Mouse (Mus musculus) liver, embryonic 12.5 days (tissue): ENCODE measurements around the gene Tgfb3. TPM values are rescaled to one million over a fixed set of nuclear protein-coding genes. Genes with fewer than 3 reads are reported as not detected.
A peak's percentile ranks its signal among the peaks of the same experiment; 100 is the strongest.

Source experiments
- ATAC-seq: fragments of 200-750 bp; cut with Nextera tagmentation; 2 replicates; pipeline ENCODE4 v1.8.0; 2017; ENCODE audit warnings: moderate number of reproducible peaks, mild to moderate bottlenecking, moderate library complexity
- H3K27ac ChIP-seq: fragments of 300-500 bp; sonication (generic); 2 replicates; pipeline ENCODE4 v1.5.1; 2016; ENCODE audit warnings: mild to moderate bottlenecking
- H3K27me3 ChIP-seq: fragments of 300-500 bp; sonication (generic); replicated peaks from 2 replicates; pipeline ENCODE4 v1.6.1; 2016; ENCODE audit warnings: mild to moderate bottlenecking, moderate library complexity
- H3K36me3 ChIP-seq: fragments of 300-500 bp; sonication (generic); 2 replicates; pipeline ENCODE4 v1.6.1; 2016; ENCODE audit warnings: mild to moderate bottlenecking, moderate library complexity
- H3K4me1 ChIP-seq: fragments of 300-500 bp; sonication (generic); 2 replicates; pipeline ENCODE4 v1.6.1; 2016
- H3K4me2 ChIP-seq: fragments of 300-500 bp; sonication (generic); 2 replicates; pipeline ENCODE4 v1.6.1; 2016; ENCODE audit warnings: mild to moderate bottlenecking, moderate library complexity
- H3K4me3 ChIP-seq: fragments of 300-500 bp; sonication (generic); 2 replicates; pipeline ENCODE4 v1.5.1; 2016; ENCODE audit warnings: mild to moderate bottlenecking, moderate library complexity
- H3K9ac ChIP-seq: fragments of 300-500 bp; sonication (generic); 2 replicates; pipeline ENCODE4 v1.6.1; 2016; ENCODE audit warnings: mild to moderate bottlenecking, moderate library complexity
- H3K9me3 ChIP-seq: fragments of 300-500 bp; sonication (generic); replicated peaks from 2 replicates; pipeline ENCODE4 v1.6.1; 2016; ENCODE audit warnings: mild to moderate bottlenecking, moderate library complexity
- WGBS: fragments of 180-500 bp; shearing (Covaris S2); methylation state at CpG from one replicate; pipeline ENCODE4 v1.1.7; 2016; ENCODE audit not compliant: insufficient replicate concordance; 5-methylcytosine and 5-hydroxymethylcytosine counted together
- polyA plus RNA-seq: library from polyadenylated mRNA; unstranded; fragments of >200 nt; fragmentation: Nextera tagmentation; extraction: Ambion mirVana; gene quantifications from 2 replicates; pipeline ENCODE4 v1.2.1, GENCODE M21; 2016

The Tgfb3 gene
- polyA plus RNA-seq, 1 experiment from 2014 or later = 6.1 TPM

DNA sequence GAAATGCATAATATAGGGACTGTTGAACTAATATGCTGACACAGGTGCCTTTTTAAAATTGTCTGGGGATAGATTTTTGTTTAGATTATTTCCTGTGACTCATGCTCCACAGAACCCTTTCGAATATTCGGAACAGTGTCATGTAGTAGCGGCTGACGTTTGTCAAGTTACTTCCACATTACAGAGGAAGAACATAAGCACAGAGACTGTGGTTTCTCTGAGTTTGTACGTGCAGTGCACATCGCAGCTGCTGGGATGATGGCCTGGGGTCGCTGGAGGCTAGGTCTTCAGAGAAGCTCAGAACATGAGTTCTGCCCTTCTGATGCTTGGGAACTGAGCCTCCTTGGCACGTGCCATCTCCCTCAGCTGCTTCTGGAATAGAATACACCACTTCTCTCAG lies 31.5 kb downstream of the Tgfb3 start:
- Histone ChIP-seq H3K9ac (no peak overlapping the region), H3K36me3 (peaks cover 11% of the 10 kb centered on the region; the same call in 1 of the 2 replicates), H3K4me3 (no peak overlapping the region), H3K9me3 (0 out of 2 replicates have a peak, but pooled peaks cover 6% of the 10 kb centered on the region), H3K27me3 (no peaks in the 10 kb centered on the region), H3K4me1 (peaks cover 12% of the 10 kb centered on the region; the same call in 1 of the 2 replicates), H3K4me2 (no peak overlapping the region), H3K27ac (no peak overlapping the region)
- no peak for ATAC-seq
- WGBS = 42% methylated on average over 8 of the region's 8 CpGs

GRCm38 (mm10) chr12:86046776-86047175 lies 32.1 kb downstream of the Tgfb3 start:
- Histone ChIP-seq H3K27ac (no peak overlapping the region), H3K9me3 (0 out of 2 replicates have a peak, but pooled peaks cover 6% of the 10 kb centered on the region), H3K36me3 (peaks cover 12% of the 10 kb centered on the region; the same call in 1 of the 2 replicates), H3K27me3 (no peaks in the 10 kb centered on the region), H3K4me3 (no peak overlapping the region), H3K9ac (no peak overlapping the region), H3K4me2 (no peak overlapping the region), H3K4me1 (peaks cover 12% of the 10 kb centered on the region; the same call in 1 of the 2 replicates)
- ATAC-seq = no peak
- 75% methylated on average over 2 of the region's 2 CpGs for WGBS

DNA sequence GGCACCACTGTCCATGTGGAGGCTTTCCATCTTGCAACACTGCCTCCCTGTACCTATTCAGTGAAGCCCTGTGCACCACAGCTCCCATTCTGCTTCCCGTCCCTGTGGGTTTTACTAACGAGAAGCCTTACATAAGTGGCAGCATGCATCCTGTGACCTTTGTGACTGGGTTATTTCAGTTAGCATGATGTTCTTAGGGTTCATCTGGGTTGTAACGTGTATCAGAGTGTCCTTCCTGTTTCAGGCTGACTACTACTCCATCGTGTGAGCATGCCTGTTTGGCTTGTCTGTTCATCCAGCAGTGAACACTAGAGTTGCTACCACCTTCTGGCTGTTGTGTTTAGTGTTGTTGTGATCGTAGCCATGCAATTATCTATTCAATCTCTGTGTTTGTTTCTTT lies 32.7 kb downstream of the Tgfb3 start:
- no peak overlapping the region for H3K9ac ChIP-seq
- 67% methylated on average over 5 of the region's 5 CpGs for WGBS
- ATAC-seq = no peak
- no peaks in the 10 kb centered on the region for H3K27me3 ChIP-seq
- H3K4me2 ChIP-seq = no peak overlapping the region
- H3K4me1 ChIP-seq = peaks cover 6% of the 10 kb centered on the region; the same call in 1 of the 2 replicates
- no peak overlapping the region for H3K4me3 ChIP-seq
- H3K27ac ChIP-seq = no peak overlapping the region
- H3K36me3 ChIP-seq = peaks cover 14% of the 10 kb centered on the region
- 0 out of 2 replicates have a peak, but pooled peaks cover 6% of the 10 kb centered on the region for H3K9me3 ChIP-seq

- 79% methylated on average over 6 of the region's 6 CpGs for WGBS
- no peak overlapping the region for H3K4me3 ChIP-seq
- no peak for ATAC-seq
- H3K4me1 ChIP-seq = no peaks in the 10 kb centered on the region
- no peak overlapping the region for H3K27ac ChIP-seq
- no peaks in the 10 kb centered on the region for H3K27me3 ChIP-seq
- peaks cover 16% of the 10 kb centered on the region for H3K36me3 ChIP-seq
- 0 out of 2 replicates have a peak, but pooled peaks cover 6% of the 10 kb centered on the region for H3K9me3 ChIP-seq
- H3K9ac ChIP-seq = no peak overlapping the region
- H3K4me2 ChIP-seq = no peak overlapping the region
Measured at GRCm38 (mm10) chr12:86039751-86040150, 39.1 kb downstream of the Tgfb3 start.

GRCm38 (mm10) chr12:86039078-86039477 lies 39.8 kb downstream of the Tgfb3 start:
- H3K27ac ChIP-seq = no peak overlapping the region
- WGBS = 81% methylated on average over 5 of the region's 5 CpGs
- no peak overlapping the region for H3K4me2 ChIP-seq
- 0 out of 2 replicates have a peak, but pooled peaks cover 6% of the 10 kb centered on the region for H3K9me3 ChIP-seq
- H3K9ac ChIP-seq = no peak overlapping the region
- no peak overlapping the region for H3K4me3 ChIP-seq
- peaks cover 16% of the 10 kb centered on the region for H3K36me3 ChIP-seq
- no peaks in the 10 kb centered on the region for H3K4me1 ChIP-seq
- ATAC-seq = no peak
- H3K27me3 ChIP-seq = no peaks in the 10 kb centered on the region

DNA sequence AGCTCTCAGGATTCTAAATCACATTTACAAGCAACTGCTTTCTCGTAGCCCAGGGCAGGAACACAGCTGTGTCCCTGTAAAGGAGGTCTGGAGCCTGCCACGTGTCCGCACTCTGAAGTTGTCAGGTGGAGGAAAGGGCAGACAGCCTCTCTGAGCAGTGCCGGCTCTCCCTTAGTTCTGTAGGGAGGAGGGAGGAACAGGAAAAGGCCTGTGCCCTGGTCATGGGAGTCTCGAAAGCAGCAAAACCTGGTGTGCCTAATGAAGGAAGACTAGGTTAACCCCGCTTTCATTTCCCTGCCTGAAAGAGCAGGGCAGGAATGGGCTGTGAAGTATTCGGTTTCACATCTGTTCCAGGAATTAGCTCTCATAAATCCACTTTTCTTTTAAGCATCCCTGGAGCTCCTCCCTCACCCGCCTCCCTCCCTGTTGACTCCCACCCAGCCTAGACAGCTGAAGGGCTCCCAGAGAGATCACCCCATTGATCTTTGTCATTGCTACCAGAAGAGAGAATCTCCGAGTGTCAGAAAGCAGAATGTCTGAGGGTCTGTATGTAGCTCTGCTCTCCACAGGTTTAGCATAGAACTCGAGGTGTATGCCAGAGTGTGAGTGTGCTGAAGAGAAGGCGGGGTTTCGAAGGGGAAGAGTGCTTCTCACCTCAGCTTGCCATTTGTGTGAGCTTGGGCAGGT lies 41.5 kb downstream of the Tgfb3 start:
- H3K27ac ChIP-seq = no peak overlapping the region
- no peak for ATAC-seq
- H3K9me3 ChIP-seq = no peaks in the 10 kb centered on the region
- peaks cover 10% of the 10 kb centered on the region for H3K4me1 ChIP-seq
- H3K9ac ChIP-seq = no peak overlapping the region
- 64% methylated on average over 12 of the region's 12 CpGs for WGBS
- no peak overlapping the region for H3K4me2 ChIP-seq
- no peak overlapping the region for H3K4me3 ChIP-seq
- H3K27me3 ChIP-seq = no peaks in the 10 kb centered on the region
- H3K36me3 ChIP-seq = peaks cover 5% of the 10 kb centered on the region; the same call in 1 of the 2 replicates

DNA sequence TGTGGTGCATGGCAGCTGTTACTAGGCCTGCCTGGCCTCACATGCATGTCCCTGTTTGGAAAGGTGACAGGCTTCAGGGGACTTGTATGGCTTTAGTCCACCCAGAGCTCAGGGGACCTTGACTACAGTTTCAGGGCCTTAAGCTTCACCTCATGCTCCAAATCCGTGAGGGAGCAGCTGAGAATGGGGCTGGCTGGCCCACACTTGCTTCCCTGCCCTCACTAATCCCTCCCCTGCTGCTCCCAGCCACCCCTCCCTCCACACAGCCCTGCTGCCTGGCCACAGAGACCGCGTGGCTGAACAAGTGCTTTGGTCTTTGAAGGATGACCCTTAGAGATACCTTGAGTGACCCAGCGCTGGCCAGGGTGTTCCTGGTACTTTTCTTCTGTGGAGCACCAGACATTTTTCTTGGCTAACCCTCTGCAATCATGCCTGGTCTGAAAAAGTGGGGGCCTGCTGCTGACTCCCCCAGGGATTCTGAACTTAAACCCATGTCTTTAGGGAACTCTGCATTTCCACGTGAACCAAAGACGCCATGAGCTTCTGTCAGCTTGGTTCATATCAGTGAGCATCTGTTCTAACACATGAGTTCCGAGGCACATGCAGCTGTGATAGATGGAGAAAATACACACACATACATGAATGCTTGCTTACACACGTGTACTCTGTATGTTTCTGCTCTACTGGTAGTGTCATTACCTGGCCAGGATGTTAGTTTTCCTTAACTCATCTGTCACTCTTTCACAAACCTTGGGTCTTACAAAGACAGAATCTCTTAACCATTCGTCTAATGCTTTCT lies 42.3 kb downstream of the Tgfb3 start:
- Histone ChIP-seq H3K36me3 (peaks cover 4% of the 10 kb centered on the region; the same call in 1 of the 2 replicates), H3K4me3 (no peak overlapping the region), H3K9ac (no peak overlapping the region), H3K4me1 (peaks cover 13% of the 10 kb centered on the region), H3K27ac (no peak overlapping the region), H3K9me3 (no peaks in the 10 kb centered on the region), H3K4me2 (no peak overlapping the region), H3K27me3 (no peaks in the 10 kb centered on the region)
- ATAC-seq = no peak
- 61% methylated on average over 9 of the region's 9 CpGs for WGBS

DNA sequence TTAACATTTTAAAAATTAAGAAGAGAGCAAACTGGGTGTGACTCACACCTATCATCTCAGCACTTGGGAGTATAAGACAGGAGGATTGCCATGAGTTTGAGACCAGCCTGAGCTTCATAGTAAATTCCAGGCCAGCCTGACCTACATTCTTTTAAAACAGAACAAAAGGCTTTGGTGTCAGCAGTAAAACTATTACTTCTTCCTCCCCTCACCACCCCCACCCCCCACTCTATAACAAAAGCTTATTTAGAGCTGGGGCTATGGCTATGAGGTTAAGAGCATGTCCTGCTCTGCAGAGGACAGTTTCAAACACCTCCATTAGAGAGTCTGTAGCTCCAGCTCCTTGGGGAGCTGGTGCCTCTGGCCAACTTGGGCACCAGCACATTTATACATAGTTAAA lies 43.3 kb downstream of the Tgfb3 start:
- Histone ChIP-seq H3K4me2 (no peak overlapping the region), H3K36me3 (no peaks in the 10 kb centered on the region), H3K9ac (no peak overlapping the region), H3K27me3 (no peaks in the 10 kb centered on the region), H3K4me1 (peaks cover 21% of the 10 kb centered on the region), H3K27ac (no peak overlapping the region), H3K9me3 (no peaks in the 10 kb centered on the region), H3K4me3 (no peak overlapping the region)
- ATAC-seq = no peak

GRCm38 (mm10) chr12:86030932-86031331 lies 47.9 kb downstream of the Tgfb3 start:
- no peaks in the 10 kb centered on the region for H3K9me3 ChIP-seq
- H3K4me1 ChIP-seq = peaks cover 26% of the 10 kb centered on the region
- peak overlapping the region; percentile 40 for H3K27ac ChIP-seq
- no peak overlapping the region for H3K9ac ChIP-seq
- no peaks in the 10 kb centered on the region for H3K27me3 ChIP-seq
- no peak overlapping the region for H3K4me3 ChIP-seq
- H3K4me2 ChIP-seq = 0 out of 2 replicates have a peak overlapping the region, but pooled peaks have one; percentile 8
- 53% methylated on average over 5 of the region's 5 CpGs for WGBS
- ATAC-seq = peak; percentile 59
- H3K36me3 ChIP-seq = no peaks in the 10 kb centered on the region

GRCm38 (mm10) chr12:86027747-86028146 lies 51.1 kb downstream of the Tgfb3 start:
- ATAC-seq = no peak
- 0 out of 2 replicates have a peak, but pooled peaks cover 4% of the 10 kb centered on the region for H3K36me3 ChIP-seq
- H3K4me3 ChIP-seq = no peak overlapping the region
- peaks cover 20% of the 10 kb centered on the region for H3K4me1 ChIP-seq
- no peaks in the 10 kb centered on the region for H3K9me3 ChIP-seq
- no peaks in the 10 kb centered on the region for H3K27me3 ChIP-seq
- no peak overlapping the region for H3K4me2 ChIP-seq
- H3K27ac ChIP-seq = no peak overlapping the region
- H3K9ac ChIP-seq = no peak overlapping the region
- 82% methylated on average over 1 of the region's 1 CpGs for WGBS

DNA sequence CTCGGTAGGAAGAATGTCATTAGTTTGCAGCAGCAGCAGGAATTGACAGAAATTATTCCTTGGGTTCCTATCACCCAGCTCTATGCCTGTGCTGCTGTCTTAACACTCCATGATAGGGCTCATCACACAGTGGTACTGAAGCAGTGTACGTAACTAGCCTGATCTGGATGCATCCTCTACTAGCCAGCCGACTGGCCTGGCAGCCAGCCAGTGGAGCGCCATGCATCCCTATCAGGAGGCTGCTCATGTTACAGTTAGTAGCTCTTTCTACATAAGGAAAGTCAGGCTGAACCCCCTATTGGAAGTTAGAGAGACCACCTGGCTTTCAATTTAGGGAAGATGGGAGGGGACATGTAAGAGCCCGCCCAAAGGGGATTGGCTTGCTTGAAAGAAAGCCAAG lies 51.8 kb downstream of the Tgfb3 start:
- peaks cover 13% of the 10 kb centered on the region for H3K4me1 ChIP-seq
- WGBS = 75% methylated on average over 5 of the region's 5 CpGs
- no peak overlapping the region for H3K4me2 ChIP-seq
- no peaks in the 10 kb centered on the region for H3K27me3 ChIP-seq
- H3K9ac ChIP-seq = no peak overlapping the region
- no peak overlapping the region for H3K4me3 ChIP-seq
- H3K27ac ChIP-seq = no peak overlapping the region
- no peaks in the 10 kb centered on the region for H3K9me3 ChIP-seq
- ATAC-seq = no peak
- H3K36me3 ChIP-seq = 0 out of 2 replicates have a peak, but pooled peaks cover 4% of the 10 kb centered on the region

DNA sequence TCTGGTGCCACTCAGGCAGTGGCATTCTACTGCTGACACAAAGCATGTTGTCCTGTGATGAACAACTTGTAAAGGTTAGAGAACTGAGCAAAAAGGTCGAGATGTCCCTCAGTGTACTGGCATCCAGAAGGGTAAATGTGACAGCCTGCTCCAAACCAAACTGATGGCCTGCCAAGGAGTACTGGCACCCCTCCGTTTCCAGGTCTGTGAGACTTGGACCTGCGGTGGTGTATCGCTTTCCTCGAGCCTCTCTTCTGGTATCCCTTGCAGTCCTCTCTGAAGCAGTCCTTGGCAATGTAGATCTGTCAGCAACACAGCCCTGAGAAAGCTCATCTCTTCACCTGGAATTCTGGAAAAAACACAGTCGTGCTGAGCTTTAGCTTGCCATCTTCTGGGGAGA lies 53.4 kb downstream of the Tgfb3 start:
- 78% methylated on average over 6 of the region's 6 CpGs for WGBS
- Histone ChIP-seq H3K27me3 (no peaks in the 10 kb centered on the region), H3K4me2 (no peak overlapping the region), H3K36me3 (0 out of 2 replicates have a peak, but pooled peaks cover 4% of the 10 kb centered on the region), H3K9ac (no peak overlapping the region), H3K27ac (no peak overlapping the region), H3K9me3 (no peaks in the 10 kb centered on the region), H3K4me3 (no peak overlapping the region), H3K4me1 (peaks cover 4% of the 10 kb centered on the region)
- no peak for ATAC-seq
